Mouse (Mus musculus) heart, postnatal 14 days (tissue): ENCODE results near the gene Gpsm1. TPM values are rescaled to one million over a fixed set of nuclear protein-coding genes. Genes with fewer than 3 reads are reported as not detected.

Source experiments
- DNase-seq, 2 experiments: peaks; one replicate each; pipeline ENCODE4 v3.0.0; 2021 to 2022
- intact Hi-C: fragments of 180-260 bp; cut with DNase I; formaldehyde crosslinking; loops from one replicate; pipeline ENCODE4 v1.15.1; 2025
- total RNA-seq, 2 experiments: library from RNA; stranded (reverse); gene quantifications; 2 replicates each; pipeline ENCODE4 v1.2.3; 2021

Gpsm1 gene
- total RNA-seq, 2 experiments from 2014 or later: 200 to 237 TPM

GRCm38 (mm10) chr2:26306702-26307101 lies 8.6 kb upstream of the Gpsm1 start:
- intact Hi-C loops: no loop called here
- no peak for DNase-seq

- intact Hi-C loops: no loop called here
- no peak for DNase-seq
These were observed 5.6 kb upstream of the Gpsm1 start for GRCm38 (mm10) chr2:26309739-26310138.

- no peak for DNase-seq
- intact Hi-C loops: no loop called here
These were observed 3.4 kb upstream of the Gpsm1 start for GRCm38 (mm10) chr2:26311936-26312335.

GRCm38 (mm10) chr2:26312812-26313211 lies 2.5 kb upstream of the Gpsm1 start:
- DNase-seq: no peak
- intact Hi-C loops: no loop called here

- intact Hi-C loops: no loop called here
- DNase-seq: no peak
These were observed 1.9 kb upstream of the Gpsm1 start for GRCm38 (mm10) chr2:26313394-26313793.

- intact Hi-C loops: loop anchor here (5.0 kb wide), 1 partner anchor 38 kb away; the partner anchor contains the start of gene Dnlz
These were observed 839 bp upstream of the Gpsm1 start for GRCm38 (mm10) chr2:26314281-26315071.

GRCm38 (mm10) chr2:26315925-26316311 lies 603 bp downstream of the Gpsm1 start:
- intact Hi-C loops: loop anchor here (5.0 kb wide), 1 partner anchor 36 kb away; the partner anchor contains the start of gene Dnlz

More at GRCm38 (mm10) chr2:26314281-26315071, 839 bp upstream of the Gpsm1 start:
- peak; percentile 68 to 75 for DNase-seq

GRCm38 (mm10) chr2:26316576-26317246 lies 1.4 kb downstream of the Gpsm1 start:
- no peak for DNase-seq
- intact Hi-C loops: loop anchor here (5.0 kb wide), 1 partner anchor 36 kb away; the partner anchor contains the start of gene Dnlz

More at GRCm38 (mm10) chr2:26315925-26316311, 603 bp downstream of the Gpsm1 start:
- DNase-seq: peak; percentile 53 to 60

- intact Hi-C loops: loop anchor here (5.0 kb wide), 1 partner anchor 35 kb away; the partner anchor contains the start of gene Dnlz
- no peak for DNase-seq
These were observed 2.1 kb downstream of the Gpsm1 start for GRCm38 (mm10) chr2:26317371-26317770.

- DNase-seq: no peak
- intact Hi-C loops: loop anchor here (5.0 kb wide), 1 partner anchor 34 kb away; the partner anchor contains the start of gene Dnlz
These were observed 2.8 kb downstream of the Gpsm1 start for GRCm38 (mm10) chr2:26317991-26318672.

GRCm38 (mm10) chr2:26319109-26319508 lies 3.8 kb downstream of the Gpsm1 start:
- intact Hi-C loops: loop anchor here (5.0 kb wide), 1 partner anchor 33 kb away; the partner anchor contains the start of gene Dnlz
- no peak for DNase-seq

GRCm38 (mm10) chr2:26319519-26320244 lies 4.4 kb downstream of the Gpsm1 start:
- intact Hi-C loops: loop anchor here (5.0 kb wide), 2 partner anchors 33 to 243 kb away; partner anchors contain the start of gene Dnlz
- no peak for DNase-seq

- intact Hi-C loops: loop anchor here (5.0 kb wide), 1 partner anchor 242 kb away; no protein-coding TSS in a partner anchor
These were observed 5.2 kb downstream of the Gpsm1 start for GRCm38 (mm10) chr2:26320245-26321185.

GRCm38 (mm10) chr2:26323589-26324325 lies 8.4 kb downstream of the Gpsm1 start:
- intact Hi-C loops: loop anchor here (5.0 kb wide), 1 partner anchor 239 kb away; no protein-coding TSS in a partner anchor
- DNase-seq: no peak

More at GRCm38 (mm10) chr2:26320245-26321185, 5.2 kb downstream of the Gpsm1 start:
- no peak for DNase-seq

GRCm38 (mm10) chr2:26324917-26325316 lies 9.6 kb downstream of the Gpsm1 start:
- peak; percentile 41 to 64 for DNase-seq
- intact Hi-C loops: loop anchor here (1.0 to 5.0 kb wide), 2 partner anchors 27 to 237 kb away; partner anchors contain the start of gene Dnlz

GRCm38 (mm10) chr2:26325386-26326181 lies 10.3 kb downstream of the Gpsm1 start:
- peak; percentile 77 to 81 for DNase-seq
- intact Hi-C loops: loop anchor here (1.0 kb wide), 1 partner anchor 27 kb away; the partner anchor contains the start of gene Dnlz

GRCm38 (mm10) chr2:26327852-26328251 lies 12.5 kb downstream of the Gpsm1 start:
- peak in 1 of 2 experiments; percentile 7 for DNase-seq
- intact Hi-C loops: no loop called here
